Mouse (Mus musculus) Patski (cell line): Measurements from ENCODE around the gene Pex11b. TPM values are rescaled to one million over a fixed set of nuclear protein-coding genes. Genes with fewer than 3 reads are reported as not detected.
A peak's percentile ranks its signal among the peaks of the same experiment; 100 is the strongest.

Experiments used
- ATAC-seq: fragments of 100-300 bp; one replicate; pipeline ENCODE4 v1.8.0; 2021
- CTCF ChIA-PET: fragments of 350-600 bp; sonication (Branson Sonifier 250); formaldehyde crosslinking; loops from one replicate; lab custom pipeline; 2022; ENCODE audit warnings: inconsistent platforms; lab: Charles Lee
- POLR2A ChIA-PET: fragments of 350-600 bp; sonication (Branson Sonifier 250); formaldehyde crosslinking; loops from one replicate; lab custom pipeline; 2022; ENCODE audit warnings: antibody characterized with exemption, inconsistent platforms; lab: Charles Lee
- DNase-seq: peaks from one replicate; pipeline ENCODE4 v3.0.0-alpha.2; 2011; ENCODE audit warnings: low read depth, low spot score
- H3K27me3 ChIP-seq: fragments of 371-371 bp; one replicate; pipeline ENCODE4 v1.5.1; 2021
- CTCF ChIP-seq: fragments of 100-300 bp; IDR thresholded peaks from one replicate; pipeline ENCODE4 v1.5.1; 2021
- in situ Hi-C: fragments of 300-500 bp; cut with MboI; formaldehyde crosslinking; loops from 3 replicates; pipeline ENCODE4 v1.11.1; 2018; ENCODE audit warnings: low pct_unique_long_range_greater_than_20kb, mixed read lengths
- polyA plus RNA-seq: library from polyadenylated mRNA; unstranded; gene quantifications from one replicate; pipeline ENCODE4 v1.2.3, GENCODE M21; 2021

Gene Pex11b
- polyA plus RNA-seq, 1 experiment from 2014 or later, result 84.6 TPM

DNA sequence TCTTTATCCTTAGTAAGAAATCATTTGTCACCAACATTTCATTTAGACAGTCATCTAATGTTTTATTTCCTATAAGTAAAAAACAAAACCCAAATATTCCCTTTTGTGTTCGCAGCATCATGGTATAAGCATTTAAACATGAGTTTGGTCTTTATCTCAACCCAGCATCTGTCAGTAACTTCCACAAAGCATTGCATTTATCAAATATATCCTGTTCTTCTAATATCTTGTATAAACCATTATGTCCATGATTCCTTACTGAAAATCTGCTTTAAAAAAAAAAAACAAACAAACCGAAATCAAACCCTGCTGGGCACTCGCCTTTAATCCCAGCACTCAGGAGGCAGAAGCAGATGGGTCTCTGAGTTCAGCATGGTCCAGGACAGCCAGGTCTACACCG is 28.6 kb upstream of the Pex11b start:
- TF ChIP-seq CTCF, result no peak
- in situ Hi-C loops, result no loop called here
- ChIA-PET CTCF (interaction anchor here (1.0 to 1.3 kb wide), 2 partner anchors 10 to 12 kb away, joined by 3 to 7 read pairs; no protein-coding TSS in a partner anchor), POLR2A (interaction anchor here (1.7 kb wide), 1 partner anchor 10 kb away, joined by 5 read pairs; no protein-coding TSS in a partner anchor)
- H3K27me3 ChIP-seq, result no peaks in the 10 kb centered on the region
- DNase-seq (no peak), ATAC-seq (no peak)

- in situ Hi-C loops, result no loop called here
- no peak for TF ChIP-seq CTCF
- DNase-seq (no peak), ATAC-seq (no peak)
- CTCF ChIA-PET, result interaction anchor here (0.8 to 5.3 kb wide), 5 partner anchors 11 to 43 kb away, joined by 3 to 27 read pairs (median 5); partner anchors contain the start of genes Polr3gl and Rbm8a
- H3K27me3 ChIP-seq, result no peaks in the 10 kb centered on the region
- POLR2A ChIA-PET, result interaction anchor here (0.5 to 2.0 kb wide), 4 partner anchors 11 to 28 kb away, joined by 4 to 7 read pairs (median 4); partner anchors contain the start of genes Polr3gl and Rbm8a
These were observed 17.2 kb upstream of the Pex11b start for GRCm38 (mm10) chr3:96617941-96618340.

- POLR2A ChIA-PET, result no interaction called here
- TF ChIP-seq CTCF, result no peak
- in situ Hi-C loops, result no loop called here
- ATAC-seq (no peak), DNase-seq (no peak)
- CTCF ChIA-PET, result interaction anchor here (2.7 kb wide), 1 partner anchor 8 kb away, joined by 9 read pairs; no protein-coding TSS in a partner anchor
- H3K27me3 ChIP-seq, result no peaks in the 10 kb centered on the region
These were observed 12.0 kb upstream of the Pex11b start for GRCm38 (mm10) chr3:96623201-96623600.

DNA sequence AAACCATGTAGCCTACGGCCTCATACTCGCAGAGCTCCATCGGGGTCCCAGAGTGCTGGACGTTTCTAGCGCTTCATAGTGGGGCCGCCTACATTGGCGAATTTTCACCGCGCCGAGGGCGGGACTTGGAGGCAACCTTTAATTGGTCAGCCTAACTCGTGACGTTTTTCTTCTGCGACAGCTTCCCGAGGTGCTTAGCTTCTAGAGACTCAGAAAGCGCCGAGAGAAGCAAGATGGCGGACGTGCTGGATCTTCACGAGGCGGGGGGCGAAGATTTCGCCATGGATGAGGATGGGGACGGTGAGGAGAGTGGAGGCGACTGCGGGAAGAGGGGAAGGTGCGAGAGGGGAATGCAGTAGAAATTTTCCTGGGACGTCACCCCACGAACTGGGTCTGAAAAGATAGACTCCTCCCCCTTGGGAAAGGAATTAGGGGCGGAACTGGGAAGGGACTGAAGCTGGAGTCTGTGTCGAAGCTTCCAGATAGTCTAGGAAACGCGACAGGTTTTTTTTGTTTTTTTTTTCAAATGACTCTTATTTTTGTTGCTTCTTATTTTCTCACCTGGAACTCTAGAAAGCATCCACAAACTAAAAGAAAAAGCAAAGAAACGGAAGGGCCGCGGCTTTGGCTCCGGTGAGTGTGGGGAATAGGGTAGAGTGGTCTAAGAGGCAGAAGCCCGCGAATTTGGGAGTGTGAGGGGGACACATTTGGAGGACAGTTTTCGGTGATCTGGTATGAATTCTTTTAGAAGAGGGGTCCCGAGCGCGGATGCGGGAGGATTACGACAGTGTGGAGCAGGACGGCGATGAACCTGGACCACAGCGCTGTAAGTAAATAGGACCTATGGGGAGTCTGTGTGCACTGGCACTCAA is 5.2 kb upstream of the Pex11b start, which contains the start of gene Rbm8a:
Gene Rbm8a (plus strand): TSS at position 205 of the 872 bp plus-strand sequence.
- ChIA-PET CTCF (interaction anchor here (1.4 to 3.6 kb wide), 8 partner anchors 10 to 83 kb away, joined by 3 to 17 read pairs (median 4); partner anchors contain the start of genes Lix1l and Polr3gl), POLR2A (interaction anchor here (0.6 to 1.4 kb wide), 6 partner anchors 9 to 53 kb away, joined by 3 to 7 read pairs (median 3); partner anchors contain the start of genes Gm16253, Lix1l and Polr3gl)
- ATAC-seq, result peak; percentile 87
- H3K27me3 ChIP-seq, result no peaks in the 10 kb centered on the region
- peak; percentile 98 for DNase-seq
- in situ Hi-C loops, result no loop called here
- no peak for TF ChIP-seq CTCF

GRCm38 (mm10) chr3:96632058-96632457 is 3.1 kb upstream of the Pex11b start:
- DNase-seq (no peak), ATAC-seq (no peak)
- no peak for TF ChIP-seq CTCF
- in situ Hi-C loops, result no loop called here
- ChIA-PET POLR2A (interaction anchor here (0.7 kb wide), 1 partner anchor 67 kb away, joined by 7 read pairs; no protein-coding TSS in a partner anchor), CTCF (interaction anchor here (2.6 to 3.1 kb wide), 2 partner anchors 12 to 52 kb away, joined by 9 to 10 read pairs; partner anchors contain the start of gene Itga10)
- no peaks in the 10 kb centered on the region for H3K27me3 ChIP-seq

GRCm38 (mm10) chr3:96634015-96634414 is 1.2 kb upstream of the Pex11b start:
- ATAC-seq (no peak), DNase-seq (no peak)
- no peak for TF ChIP-seq CTCF
- ChIA-PET POLR2A (no interaction called here), CTCF (interaction anchor here (1.0 to 3.1 kb wide), 5 partner anchors 10 to 54 kb away, joined by 3 to 10 read pairs (median 5); partner anchors contain the start of genes Itga10 and Polr3gl)
- in situ Hi-C loops, result no loop called here
- no peaks in the 10 kb centered on the region for H3K27me3 ChIP-seq

DNA sequence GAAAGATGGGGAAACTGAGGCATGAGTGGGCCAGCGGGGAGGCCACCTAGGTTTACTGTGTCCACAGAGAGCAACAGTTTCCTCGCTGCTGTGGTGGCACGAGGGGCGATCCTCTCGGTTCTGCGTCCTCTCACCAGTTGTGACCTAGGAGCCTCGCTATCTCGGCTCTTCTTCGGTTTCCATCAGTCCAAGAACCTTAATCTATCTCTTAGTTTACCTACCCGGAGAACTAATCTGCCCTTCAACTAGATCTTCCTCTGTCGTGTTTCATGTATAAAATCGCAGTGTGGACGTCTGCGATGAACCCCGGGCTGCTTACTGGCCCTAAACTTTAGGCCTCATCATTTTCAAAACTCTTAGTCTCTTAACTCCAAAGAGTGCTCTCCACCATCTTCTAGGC is 730 bp downstream of the Pex11b start:
- ChIA-PET POLR2A (no interaction called here), CTCF (no interaction called here)
- no peak for ATAC-seq
- no peaks in the 10 kb centered on the region for H3K27me3 ChIP-seq
- TF ChIP-seq CTCF, result no peak
- in situ Hi-C loops, result no loop called here
- DNase-seq, result no peak

DNA sequence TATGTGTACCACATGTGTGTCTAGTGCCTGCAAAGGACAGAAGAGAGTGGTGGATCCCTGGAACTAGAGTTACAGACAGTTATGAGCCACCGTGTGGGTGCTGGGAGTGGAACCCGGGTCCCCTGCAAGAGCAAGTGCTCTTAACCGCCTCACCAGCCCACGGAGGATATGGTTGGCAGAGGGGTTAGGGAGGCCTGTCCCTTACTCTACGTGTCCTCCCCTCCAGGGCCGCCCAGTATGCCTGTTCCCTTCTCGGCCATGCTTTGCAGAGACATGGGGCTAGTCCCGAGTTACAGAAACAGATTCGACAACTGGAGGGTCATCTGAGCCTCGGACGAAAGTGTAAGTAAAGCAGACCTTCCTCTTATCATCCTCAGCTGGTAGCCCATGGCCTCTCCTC is 1.3 kb downstream of the Pex11b start:
- no peak for TF ChIP-seq CTCF
- POLR2A ChIA-PET, result no interaction called here
- no peaks in the 10 kb centered on the region for H3K27me3 ChIP-seq
- ATAC-seq (no peak), DNase-seq (no peak)
- CTCF ChIA-PET, result interaction anchor here (0.6 to 1.4 kb wide), 3 partner anchors 9 to 93 kb away, joined by 3 to 4 read pairs (median 3); partner anchors contain the start of genes Itga10 and Polr3gl
- in situ Hi-C loops, result no loop called here

GRCm38 (mm10) chr3:96639219-96639618 is 4.0 kb downstream of the Pex11b start:
- no peak for DNase-seq
- H3K27me3 ChIP-seq, result no peaks in the 10 kb centered on the region
- no peak for TF ChIP-seq CTCF
- in situ Hi-C loops, result no loop called here
- ATAC-seq, result no peak
- CTCF ChIA-PET, result interaction anchor here (0.7 to 4.8 kb wide), 16 partner anchors 9 to 98 kb away, joined by 3 to 34 read pairs (median 4); partner anchors contain the start of genes Lix1l, Nudt17 and Rbm8a
- POLR2A ChIA-PET, result interaction anchor here (0.5 to 1.4 kb wide), 4 partner anchors 8 to 39 kb away, joined by 3 to 4 read pairs (median 3); partner anchors contain the start of gene Lix1l
